Mouse (Mus musculus) left cerebral cortex, adult 2 months (tissue): ENCODE measurements at regions not wholly inside any gene's neighbourhood (a gene's known extent, or its start where the extent isn't known, plus 50 kb on each side); places are given as distances from the start of the nearest gene placed in this dataset.

ENCODE experiments used
- DNase-seq, 2 experiments: peaks; one replicate each; pipeline ENCODE4 v3.0.0; 2021 to 2022; ENCODE audit warnings: low spot score in 2 of 2, mixed read lengths in 1 of 2; ENCODE audit errors: extremely low spot score in 1 of 2
- H3K27ac ChIP-seq: fragments of 200-600 bp; 2 replicates; pipeline ENCODE4 v1.8.1; 2022
- H3K4me3 ChIP-seq: fragments of 200-600 bp; 2 replicates; pipeline ENCODE4 v1.8.1; 2022
- CTCF ChIP-seq: fragments of 200-600 bp; IDR thresholded peaks from 2 replicates; pipeline ENCODE4 v1.8.1; 2022; ENCODE audit warnings: antibody characterized with exemption, mild to moderate bottlenecking, moderate library complexity
- intact Hi-C: fragments of 180-260 bp; cut with DNase I; formaldehyde crosslinking; loops from one replicate; pipeline ENCODE4 v1.15.1; 2025

GRCm38 (mm10) chr13:80962789-80963590 lies 79.8 kb downstream of the Arrdc3 start:
- intact Hi-C loops: loop anchor here (2.0 kb wide), 1 partner anchor 78 kb away; no protein-coding TSS in a partner anchor
- peak; percentile 65 to 72 for DNase-seq
- no peak for TF ChIP-seq CTCF
- H3K4me3 ChIP-seq: peak overlapping the region; percentile 54
- H3K27ac ChIP-seq: peak overlapping the region; percentile 82

GRCm38 (mm10) chr13:80963591-80963940 lies 80.4 kb downstream of the Arrdc3 start:
- Histone ChIP-seq H3K4me3 (peak overlapping the region; percentile 54; the same call in 1 of the 2 replicates), H3K27ac (peak overlapping the region; percentile 82)
- DNase-seq: no peak
- no peak for TF ChIP-seq CTCF
- intact Hi-C loops: loop anchor here (2.0 kb wide), 1 partner anchor 79 kb away; no protein-coding TSS in a partner anchor

DNA sequence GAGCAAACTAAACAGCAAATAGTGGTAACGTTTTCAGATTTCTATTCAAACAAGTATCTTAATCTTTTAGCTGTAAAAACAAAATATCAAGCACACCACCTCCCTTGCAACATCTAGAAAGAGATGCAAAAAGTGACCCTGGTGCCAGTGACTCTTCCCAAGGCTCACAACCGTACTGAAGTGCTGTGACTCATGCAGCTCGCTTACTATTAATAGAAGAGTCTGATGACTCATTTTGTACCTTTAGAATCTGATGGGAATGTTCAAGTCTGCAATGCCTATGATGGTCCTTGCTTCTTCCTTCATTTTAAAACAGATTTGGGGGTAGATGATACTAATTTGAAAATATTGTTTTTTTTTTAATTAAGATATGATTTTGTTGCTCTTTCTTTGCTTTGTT lies 88.5 kb downstream of the Arrdc3 start:
- no peak for DNase-seq
- TF ChIP-seq CTCF: no peak
- Histone ChIP-seq H3K27ac (no peak overlapping the region), H3K4me3 (no peak overlapping the region)
- intact Hi-C loops: no loop called here

DNA sequence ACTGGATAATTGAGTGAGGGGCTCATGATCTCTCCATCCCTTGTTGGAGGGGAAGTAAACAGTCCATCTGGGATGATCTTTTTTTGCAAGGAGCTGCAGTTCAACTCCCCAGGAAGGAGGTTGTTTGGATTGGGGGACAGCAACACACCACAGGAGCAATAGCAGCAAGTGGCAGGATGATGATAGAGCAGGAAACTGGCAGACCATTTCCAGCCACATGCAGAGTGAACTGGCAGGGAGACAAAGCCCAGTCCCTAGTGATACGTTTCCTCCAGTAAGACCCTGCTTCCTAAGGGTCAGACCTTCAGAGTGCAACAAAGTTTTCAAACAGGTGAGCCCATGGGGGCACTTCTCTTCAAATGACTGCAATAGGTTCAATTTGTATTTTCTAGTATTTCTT lies 91.2 kb downstream of the Arrdc3 start:
- Histone ChIP-seq H3K27ac (no peak overlapping the region), H3K4me3 (no peak overlapping the region)
- DNase-seq: no peak
- intact Hi-C loops: no loop called here
- TF ChIP-seq CTCF: no peak

DNA sequence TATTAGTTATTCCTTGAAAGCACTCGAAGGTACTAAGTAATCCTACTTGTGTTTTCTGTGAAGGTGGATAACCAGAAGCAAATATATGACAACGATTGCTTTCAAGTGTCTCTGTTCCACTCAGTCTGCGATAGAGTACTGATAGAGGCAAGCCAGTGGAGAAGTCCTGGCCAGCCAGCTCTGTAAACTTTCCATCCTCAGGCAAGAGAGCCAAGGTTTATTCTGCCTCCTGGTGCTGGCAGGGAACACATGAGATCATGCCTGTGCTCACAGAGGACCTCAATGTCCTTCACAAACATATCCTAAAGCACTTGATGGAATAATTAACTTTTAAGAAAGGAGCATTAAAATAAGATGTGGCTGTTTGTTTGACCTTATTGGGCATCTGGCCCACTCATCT lies 94.1 kb downstream of the Arrdc3 start:
- H3K27ac ChIP-seq: no peak overlapping the region
- no peak for DNase-seq
- no peak for TF ChIP-seq CTCF
- intact Hi-C loops: no loop called here
- no peak overlapping the region for H3K4me3 ChIP-seq

GRCm38 (mm10) chr13:80981201-80981600 lies 98.0 kb downstream of the Arrdc3 start:
- intact Hi-C loops: no loop called here
- H3K4me3 ChIP-seq: no peak overlapping the region
- TF ChIP-seq CTCF: no peak
- H3K27ac ChIP-seq: no peak overlapping the region
- no peak for DNase-seq

- Histone ChIP-seq H3K4me3 (no peak overlapping the region), H3K27ac (no peak overlapping the region)
- no peak for TF ChIP-seq CTCF
- intact Hi-C loops: no loop called here
- no peak for DNase-seq
Observed at GRCm38 (mm10) chr13:80986657-80987056, 103.5 kb downstream of the Arrdc3 start.

GRCm38 (mm10) chr13:80989756-80990155 lies 106.6 kb downstream of the Arrdc3 start:
- no peak overlapping the region for H3K27ac ChIP-seq
- no peak overlapping the region for H3K4me3 ChIP-seq
- intact Hi-C loops: no loop called here
- TF ChIP-seq CTCF: no peak
- no peak for DNase-seq

GRCm38 (mm10) chr13:80992342-80992741 lies 109.2 kb downstream of the Arrdc3 start:
- no peak for TF ChIP-seq CTCF
- DNase-seq: no peak
- Histone ChIP-seq H3K27ac (no peak overlapping the region), H3K4me3 (no peak overlapping the region)
- intact Hi-C loops: no loop called here

GRCm38 (mm10) chr13:81008864-81009766 lies 125.9 kb downstream of the Arrdc3 start:
- intact Hi-C loops: no loop called here
- no peak for TF ChIP-seq CTCF
- DNase-seq: no peak
- H3K27ac ChIP-seq: no peak overlapping the region
- H3K4me3 ChIP-seq: no peak overlapping the region

GRCm38 (mm10) chr13:81013953-81014352 lies 130.8 kb downstream of the Arrdc3 start:
- no peak for DNase-seq
- no peak overlapping the region for H3K27ac ChIP-seq
- H3K4me3 ChIP-seq: no peak overlapping the region
- intact Hi-C loops: no loop called here
- no peak for TF ChIP-seq CTCF

- intact Hi-C loops: no loop called here
- no peak for TF ChIP-seq CTCF
- Histone ChIP-seq H3K27ac (no peak overlapping the region), H3K4me3 (no peak overlapping the region)
- DNase-seq: no peak
Observed at GRCm38 (mm10) chr13:81020106-81020747, 137.0 kb downstream of the Arrdc3 start.
